Mouse (Mus musculus): ENCODE measurements at regions not wholly inside any gene's neighbourhood (a gene's known extent, or its start where the extent isn't known, plus 50 kb on each side); places are given as distances from the start of the nearest gene placed in this dataset.
A peak's percentile ranks its signal among the peaks of the same experiment; 100 is the strongest.

- DNase-seq = no peak
Measured at GRCm38 (mm10) chr1:73797858-73798257, 326.4 kb downstream of the Tns1 start.

GRCm38 (mm10) chr1:73797413-73797812 lies 326.8 kb downstream of the Tns1 start:
- no peak for DNase-seq

- no peak for DNase-seq
Measured at GRCm38 (mm10) chr1:73793871-73794270, 330.4 kb downstream of the Tns1 start.

- no peak for DNase-seq
Measured at GRCm38 (mm10) chr1:73793256-73793655, 331.0 kb downstream of the Tns1 start.

DNA sequence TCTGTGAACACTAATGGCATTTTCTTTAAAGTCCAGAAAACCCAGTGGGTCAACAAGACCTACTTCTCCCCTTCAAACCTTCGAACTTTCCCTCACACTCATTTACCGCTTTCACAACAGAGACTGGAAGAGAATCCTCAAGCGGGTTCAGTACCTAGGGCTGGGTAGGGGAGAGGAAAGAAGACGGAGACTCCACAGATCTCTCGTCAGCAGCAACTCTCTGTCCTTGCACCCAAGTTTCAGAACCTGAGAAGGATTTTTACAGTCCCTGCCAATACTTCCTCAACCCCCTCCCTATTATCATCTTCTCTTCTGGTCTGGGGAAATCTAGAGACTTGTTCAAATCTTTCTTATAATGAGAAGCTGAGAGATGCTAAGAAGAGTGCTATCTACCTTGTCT lies 331.9 kb downstream of the Tns1 start:
- DNase-seq = no peak

DNA sequence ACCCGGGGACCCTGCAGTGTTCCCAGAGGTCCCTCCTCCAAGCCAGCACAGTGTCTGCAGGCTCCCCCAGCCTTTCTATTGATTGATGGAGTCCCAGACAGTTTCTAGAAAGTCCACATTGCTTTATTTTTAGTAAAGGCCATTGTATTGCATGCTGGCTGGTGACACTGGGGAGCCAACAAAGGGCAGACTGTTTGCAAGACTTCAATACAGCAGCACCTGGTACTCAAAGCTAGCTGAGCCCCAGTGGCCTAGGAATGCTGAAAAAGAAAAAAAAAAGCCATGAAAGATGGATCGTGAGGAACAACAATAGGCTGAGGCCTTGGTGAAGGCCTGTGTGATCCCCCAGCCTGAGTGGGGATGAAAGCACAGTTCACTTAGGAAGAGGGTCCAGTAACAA lies 336.6 kb downstream of the Tns1 start:
- no peak for DNase-seq

GRCm38 (mm10) chr1:73787224-73787623 lies 337.0 kb downstream of the Tns1 start:
- no peak for DNase-seq

GRCm38 (mm10) chr1:73783303-73783702 lies 340.9 kb downstream of the Tns1 start:
- no peak for DNase-seq

GRCm38 (mm10) chr1:73782871-73783270 lies 341.4 kb downstream of the Tns1 start:
- no peak for DNase-seq

GRCm38 (mm10) chr1:73771773-73772172 lies 352.5 kb downstream of the Tns1 start:
- DNase-seq = no peak

GRCm38 (mm10) chr1:73770631-73771030 lies 353.6 kb downstream of the Tns1 start:
- DNase-seq = no peak

- DNase-seq = no peak
Measured at GRCm38 (mm10) chr1:73764611-73765333, 359.5 kb downstream of the Tns1 start.

- DNase-seq = no peak
Measured at GRCm38 (mm10) chr1:73758110-73759061, 365.9 kb downstream of the Tns1 start.

DNA sequence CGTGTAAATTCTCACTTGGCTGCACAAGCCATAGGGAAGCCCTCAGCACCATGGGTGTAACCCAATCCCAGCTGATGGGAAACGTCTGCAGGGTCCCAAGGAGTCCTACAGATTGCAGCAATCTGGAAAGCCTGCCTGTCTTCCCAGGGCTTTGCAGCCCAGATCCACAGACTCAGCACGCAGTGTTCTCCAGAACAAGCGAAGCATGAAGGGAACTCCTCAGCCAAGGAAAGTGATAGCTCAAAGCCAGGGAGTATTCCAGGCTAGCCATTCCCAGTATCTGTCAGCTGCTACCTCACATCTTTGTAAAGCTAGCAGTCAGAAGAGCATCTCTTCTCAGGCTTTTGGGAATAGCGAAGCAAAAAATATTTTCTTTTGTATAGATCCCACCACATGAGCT lies 368.5 kb downstream of the Tns1 start:
- no peak for DNase-seq

- DNase-seq = no peak
Measured at GRCm38 (mm10) chr1:73754928-73755327, 369.3 kb downstream of the Tns1 start.

DNA sequence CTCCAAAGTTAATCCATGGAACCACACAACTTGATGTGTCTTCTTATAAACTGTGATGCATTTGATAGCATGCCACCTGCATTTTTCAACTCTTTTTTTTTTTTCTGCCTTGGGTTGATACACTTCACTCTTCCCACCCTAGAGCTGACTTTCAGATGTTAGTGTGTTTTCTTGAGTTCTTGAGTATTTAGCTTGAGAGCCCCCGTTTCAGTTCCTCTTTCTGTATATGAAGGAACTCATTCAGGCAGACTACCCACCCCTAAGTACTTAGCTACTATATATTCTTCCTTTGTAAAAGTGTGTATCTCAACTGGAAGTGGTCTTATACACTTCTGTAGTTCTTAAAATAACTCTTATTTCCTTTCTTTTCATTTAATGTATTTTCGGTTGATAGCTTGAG lies 371.1 kb downstream of the Tns1 start:
- DNase-seq = no peak

DNA sequence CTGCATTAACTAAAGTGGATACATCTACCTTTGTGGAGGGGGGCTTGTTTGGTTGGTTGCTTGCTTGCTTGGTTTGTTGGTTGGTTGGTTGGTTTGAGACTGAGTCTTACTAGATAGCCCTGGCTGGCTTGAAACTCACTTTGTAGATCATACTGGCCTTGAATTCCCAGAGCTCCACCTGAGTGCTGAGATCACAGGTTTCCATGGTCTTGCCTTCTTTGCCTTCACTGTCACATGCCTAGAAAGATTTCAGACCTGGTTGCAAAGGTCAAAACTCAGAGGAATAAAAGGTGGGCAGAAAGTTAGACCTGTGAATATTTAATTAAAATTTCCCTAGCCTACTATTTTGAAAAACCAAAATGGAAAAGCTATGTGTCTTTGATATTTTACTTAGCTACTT lies 375.5 kb downstream of the Tns1 start:
- DNase-seq = no peak

DNA sequence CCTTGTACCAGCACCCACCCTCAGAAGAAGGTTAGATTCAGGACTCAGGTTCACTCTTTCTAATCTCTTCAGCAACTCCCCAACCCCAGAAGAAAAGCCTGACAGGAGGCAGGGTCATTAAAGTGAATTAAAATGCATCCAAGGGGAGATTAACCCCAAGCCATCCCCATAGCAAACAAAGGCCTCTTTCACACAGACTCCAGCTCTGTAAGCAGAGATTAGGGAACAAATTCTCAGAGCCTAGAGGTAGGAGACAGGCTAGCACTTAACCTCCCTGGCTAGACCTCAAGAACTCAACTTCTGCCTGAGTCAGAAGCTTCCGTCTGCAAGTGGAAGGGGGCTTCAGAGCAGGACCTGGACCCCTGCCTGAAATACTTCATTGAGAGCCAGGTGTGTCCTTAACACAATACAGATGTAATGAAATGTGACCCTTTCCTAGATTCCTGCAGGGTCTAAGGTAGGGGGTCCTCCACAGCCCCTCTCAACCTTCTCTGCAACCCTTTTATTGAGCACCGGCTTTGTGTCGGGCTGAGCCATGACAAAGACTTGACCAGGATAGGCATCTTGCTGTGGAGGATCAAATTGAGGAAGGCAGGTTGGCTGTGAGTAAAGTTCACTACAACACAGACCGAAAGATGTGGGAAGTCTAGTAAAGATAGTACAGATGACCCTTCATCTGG lies 379.6 kb downstream of the Tns1 start:
- no peak for DNase-seq

DNA sequence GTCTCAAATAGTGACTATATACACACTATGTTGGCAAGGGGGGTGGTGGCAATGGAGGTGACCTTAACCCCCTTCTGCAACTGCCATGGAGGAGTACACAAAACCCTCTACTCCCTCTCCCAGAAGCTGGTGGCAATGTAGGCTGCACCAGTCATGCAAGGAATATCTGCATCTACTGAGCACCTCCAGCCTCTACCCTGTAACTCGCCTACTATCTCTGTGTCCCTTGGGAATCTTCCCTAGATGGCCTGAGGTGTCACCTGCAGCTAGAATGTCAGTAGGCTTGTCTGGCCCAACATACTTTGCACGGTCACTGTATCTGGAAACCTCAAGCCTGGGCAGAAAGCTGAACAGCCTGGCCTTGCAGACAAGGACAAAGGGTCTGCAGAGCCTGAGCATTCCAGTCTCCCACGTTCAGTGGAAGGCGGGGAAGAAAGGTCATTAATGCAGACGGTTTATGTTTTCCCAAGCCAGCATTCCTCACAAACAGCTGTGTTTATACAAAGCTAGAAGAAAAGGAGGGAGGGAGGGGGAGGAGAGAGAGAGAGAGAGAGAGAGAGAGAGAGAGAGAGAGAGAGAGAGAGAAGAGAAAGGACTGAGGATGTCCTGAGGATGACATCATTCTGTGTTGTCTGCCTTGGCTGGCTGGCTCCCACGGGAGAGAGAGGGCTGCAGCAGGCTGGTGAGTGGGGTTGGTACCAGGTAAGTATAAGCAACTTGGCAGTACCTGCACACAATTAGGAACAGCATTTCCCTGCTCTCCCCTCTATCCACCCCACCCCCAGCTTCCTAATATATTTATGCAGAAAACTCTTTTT lies 380.3 kb downstream of the Tns1 start:
- DNase-seq = no peak

GRCm38 (mm10) chr1:73737083-73737482 lies 387.2 kb downstream of the Tns1 start:
- no peak for DNase-seq

GRCm38 (mm10) chr1:73728377-73728776 lies 395.9 kb downstream of the Tns1 start:
- no peak for DNase-seq

DNA sequence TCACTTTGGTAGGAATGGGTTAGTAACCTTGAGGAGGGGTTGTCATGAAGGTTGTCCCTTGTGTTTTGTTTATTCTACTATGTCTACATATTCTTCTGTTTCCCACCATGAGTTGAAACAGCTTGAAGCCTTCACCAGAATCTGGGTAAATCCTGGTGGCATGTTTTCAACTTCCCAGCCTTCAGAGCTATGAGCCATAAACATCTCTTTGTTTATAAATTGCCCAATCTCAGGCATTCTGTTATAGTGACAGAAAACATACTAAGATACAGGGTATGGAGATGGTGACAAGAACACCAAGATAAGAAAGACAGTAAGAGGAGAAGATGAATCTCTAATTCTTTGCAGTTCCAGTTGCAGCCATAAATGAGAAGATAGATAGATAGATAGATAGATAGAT lies 396.5 kb downstream of the Tns1 start:
- no peak for DNase-seq

- peak; percentile 80 for DNase-seq
Measured at GRCm38 (mm10) chr1:73726658-73727057, 397.6 kb downstream of the Tns1 start.
